Mouse (Mus musculus) CH12.LX (cell line): ENCODE results near the gene Olfr221.

Experiments
- CTCF ChIP-seq, 2 experiments: IDR thresholded peaks in 1 of 2; conservative IDR thresholded peaks in 1 of 2; 2 replicates each; pipeline ENCODE4 v1.5.1; 2011 to 2012; ENCODE audit warnings: low read depth in 2 of 2, low read length in 2 of 2, improper control_type of control experiment in 1 of 2, inconsistent platforms in 1 of 2, mild to moderate bottlenecking in 1 of 2, moderate library complexity in 1 of 2
- E2F4 ChIP-seq: IDR thresholded peaks from 2 replicates; pipeline ENCODE4 v1.6.1; 2011; ENCODE audit warnings: low read depth, low read length, improper control_type of control experiment; ENCODE audit not compliant: insufficient replicate concordance
- EP300 ChIP-seq: IDR thresholded peaks from 2 replicates; pipeline ENCODE4 v1.6.1; 2011; ENCODE audit warnings: low read length, improper control_type of control experiment
- POLR2A ChIP-seq: IDR thresholded peaks from 2 replicates; pipeline ENCODE4 v1.6.1; 2011; ENCODE audit warnings: low read depth, mild to moderate bottlenecking, improper control_type of control experiment, low read length
- RAD21 ChIP-seq: IDR thresholded peaks from 2 replicates; pipeline ENCODE4 v1.6.1; 2011; ENCODE audit warnings: low read depth, mild to moderate bottlenecking, low read length, improper control_type of control experiment, moderate library complexity

DNA sequence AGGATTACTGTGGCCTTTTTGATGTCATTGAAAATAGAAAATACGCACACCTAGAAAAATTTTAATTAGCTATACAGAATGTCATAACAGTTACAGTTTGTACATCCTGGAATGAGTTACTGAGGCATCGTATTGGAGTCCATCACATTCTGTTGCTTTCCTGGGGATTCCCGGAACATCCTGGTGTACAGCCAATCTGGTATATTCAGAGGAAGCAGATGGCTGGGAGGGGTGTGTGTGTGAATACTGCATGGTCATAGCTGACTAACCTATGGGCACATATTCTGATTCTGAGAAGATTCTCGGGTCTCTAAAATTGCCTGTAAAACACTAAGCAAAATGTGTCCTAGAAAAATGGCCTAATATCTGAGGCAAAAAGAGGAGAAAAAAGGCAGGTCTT lies 30.2 kb downstream of the Olfr221 start:
- TF ChIP-seq RAD21 (no peak), E2F4 (no peak), CTCF (conservative IDR thresholded peaks at IDR 0.05 in 1 of 2, IDR thresholded peaks at IDR 0.05 in 1 of 2; ENCODE audit: low read depth in 2 of 2, low read length in 2 of 2) (no peak), POLR2A (no peak), EP300 (no peak)
